Comparison of ENCODE assay signal across 17 mouse cellular contexts in genomic region chr7:101437876-101438275, GRCm38 (mm10). TPM values are rescaled to one million over a fixed set of nuclear protein-coding genes. Genes with fewer than 3 reads are reported as not detected.
DNase-seq lines count a peak whose midpoint lies in the region; ATAC-seq and TF ChIP-seq lines count a peak whose summit lies in the region.
"Had no signal": no experiment of that assay in that cellular context is flagged by ENCODE, and none has a peak within 500 bp of the region (broad histone marks: within the 10 kb centered on the region; RNA-seq: fewer than 3 reads in every experiment).

No protein-coding gene starts in this region.

- no peak overlapping the region for H3K4me3 ChIP-seq in hindbrain, embryonic 10.5 days
- H3K4me3 ChIP-seq in hindbrain, postnatal 0 days (ENCODE audit: low read length) = no peak overlapping the region
- H3K4me3 ChIP-seq in neural tube, embryonic 15.5 days (replicated peaks) = no peak overlapping the region
- H3K4me3 ChIP-seq: embryonic facial prominence, embryonic 12.5 days; limb, embryonic 15.5 days; midbrain, embryonic 10.5 days had no signal

- WGBS in hindbrain, embryonic 10.5 days = 24% methylated on average over 1 of the region's 1 CpGs
- WGBS in hindbrain, postnatal 0 days = 21% methylated on average over 1 of the region's 1 CpGs
- 11% methylated on average over 1 of the region's 1 CpGs for WGBS in neural tube, embryonic 15.5 days

- H3K9me3 ChIP-seq in hindbrain, embryonic 10.5 days = no peaks in the 10 kb centered on the region
- no peaks in the 10 kb centered on the region for H3K9me3 ChIP-seq in hindbrain, postnatal 0 days (ENCODE audit: low read length)
- H3K9me3 ChIP-seq in neural tube, embryonic 15.5 days (replicated peaks) = no peaks in the 10 kb centered on the region
- H3K9me3 ChIP-seq: embryonic facial prominence, embryonic 12.5 days; limb, embryonic 15.5 days; midbrain, embryonic 10.5 days had no signal

- no peak overlapping the region for H3K9ac ChIP-seq in hindbrain, postnatal 0 days (replicated peaks; ENCODE audit: low read length)
- no peak overlapping the region for H3K9ac ChIP-seq in neural tube, embryonic 15.5 days (replicated peaks)
- H3K9ac ChIP-seq: embryonic facial prominence, embryonic 12.5 days; limb, embryonic 15.5 days had no signal

- H3K27ac ChIP-seq in hindbrain, embryonic 10.5 days = no peak overlapping the region
- H3K27ac ChIP-seq in hindbrain, postnatal 0 days = no peak overlapping the region
- H3K27ac ChIP-seq in neural tube, embryonic 15.5 days (replicated peaks) = no peak overlapping the region
- H3K27ac ChIP-seq: embryonic facial prominence, embryonic 12.5 days; limb, embryonic 15.5 days; midbrain, embryonic 10.5 days had no signal

- H3K4me2 ChIP-seq in hindbrain, postnatal 0 days (ENCODE audit: low read depth, low read length) = no peak overlapping the region
- no peak overlapping the region for H3K4me2 ChIP-seq in neural tube, embryonic 15.5 days
- H3K4me2 ChIP-seq: embryonic facial prominence, embryonic 12.5 days; limb, embryonic 15.5 days had no signal

- TF ChIP-seq CTCF in hindbrain, postnatal 0 days (IDR thresholded peaks at IDR 0.05; ENCODE audit: low read depth) = no peak

- H3K27me3 ChIP-seq in hindbrain, embryonic 10.5 days (ENCODE audit: insufficient read depth, poor library complexity, severe bottlenecking) = no peaks in the 10 kb centered on the region
- H3K27me3 ChIP-seq in hindbrain, postnatal 0 days (ENCODE audit: insufficient read depth, low read length) = no peaks in the 10 kb centered on the region
- no peaks in the 10 kb centered on the region for H3K27me3 ChIP-seq in neural tube, embryonic 15.5 days (replicated peaks)
- H3K27me3 ChIP-seq: embryonic facial prominence, embryonic 12.5 days had no signal

- H3K36me3 ChIP-seq in hindbrain, embryonic 10.5 days = no peaks in the 10 kb centered on the region
- H3K36me3 ChIP-seq in hindbrain, postnatal 0 days (ENCODE audit: insufficient read depth, low read length) = no peaks in the 10 kb centered on the region
- H3K36me3 ChIP-seq in neural tube, embryonic 15.5 days = no peaks in the 10 kb centered on the region
- H3K36me3 ChIP-seq: embryonic facial prominence, embryonic 12.5 days; limb, embryonic 15.5 days; midbrain, embryonic 10.5 days had no signal

- ATAC-seq in hindbrain, postnatal 0 days = no peak
- no peak for ATAC-seq in neural tube, embryonic 15.5 days (ENCODE audit: low FRiP score)
- ATAC-seq: inflammation-experienced regulatory T-cells, adult 6 months had no signal

- peaks cover 21% of the 10 kb centered on the region; the same call in 1 of the 2 replicates for H3K4me1 ChIP-seq in hindbrain, embryonic 10.5 days (replicated peaks)
- H3K4me1 ChIP-seq in hindbrain, postnatal 0 days (ENCODE audit: insufficient read depth, low read length) = no peaks in the 10 kb centered on the region
- H3K4me1 ChIP-seq in neural tube, embryonic 15.5 days = peaks cover 6% of the 10 kb centered on the region; the same call in 1 of the 2 replicates
- H3K4me1 ChIP-seq: embryonic facial prominence, embryonic 12.5 days; limb, embryonic 15.5 days had no signal

- peak; percentile 35 for DNase-seq in hindbrain, embryonic 10.5 days (ENCODE audit: low spot score)
- no peak for DNase-seq in hindbrain, postnatal 0 days (ENCODE audit: low spot score)
- DNase-seq in thymus, postnatal 14 days = peak; percentile 35
- no peak for DNase-seq in thymus, postnatal 36 days
- DNase-seq in forelimb bud, embryonic 11.5 days (ENCODE audit: low read depth, low spot score) = peak; percentile 69
- peak; percentile 53 for DNase-seq in retina, postnatal 1 day
- DNase-seq in layer of hippocampus, postnatal 10 days (ENCODE audit: low spot score in 2 of 2) = no peak
- DNase-seq: cerebellum, adult 8-10 months; heart, adult 11 months; heart, postnatal 10 days; kidney, postnatal 36 days had no signal

RNA-seq across cellular contexts. Expression of gene Pde2a, which starts 16.4 kb away (rescaled TPM):
- polyA plus RNA-seq in hindbrain, embryonic 10.5 days (2016; fragmentation: Nextera tagmentation; extraction: Ambion mirVana) = 18.3 and 30.3 TPM in 2 replicates
- 54.4 and 55.8 TPM in 2 replicates for total RNA-seq in hindbrain, postnatal 0 days (2014; rRNA removed)
- 26.7 and 27.1 TPM in 2 replicates for polyA plus RNA-seq in hindbrain, postnatal 0 days (2015; fragmentation: Nextera tagmentation; extraction: Ambion mirVana)
- polyA plus RNA-seq in neural tube, embryonic 15.5 days (2015; fragmentation: Nextera tagmentation; extraction: Ambion mirVana) = 27.9 and 28.5 TPM in 2 replicates
- total RNA-seq in layer of hippocampus, postnatal 10 days (2021) = 100 to 1,000 TPM; 197 to 215 TPM

RNA-seq across cellular contexts. Expression of gene Gm45837, which starts 27.2 kb away (rescaled TPM):
- polyA plus RNA-seq in hindbrain, embryonic 10.5 days (2016; fragmentation: Nextera tagmentation; extraction: Ambion mirVana) = 0.82 and 1.3 TPM in 2 replicates
- not detected in 2 replicates for total RNA-seq in hindbrain, postnatal 0 days (2014; rRNA removed)
- polyA plus RNA-seq in hindbrain, postnatal 0 days (2015; fragmentation: Nextera tagmentation; extraction: Ambion mirVana) = not detected in 2 replicates
- 0.99 TPM in 1 of 2 replicates, not detected in the other for polyA plus RNA-seq in neural tube, embryonic 15.5 days (2015; fragmentation: Nextera tagmentation; extraction: Ambion mirVana)
- total RNA-seq in layer of hippocampus, postnatal 10 days (2021) = 1 to 10 TPM in 1 of 2 experiments, not detected in 1; 1.7 TPM
- total RNA-seq: heart, postnatal 10 days had no signal
- polyA plus RNA-seq: C2C12; embryonic facial prominence, embryonic 12.5 days had no signal

Comparison
In these comparisons a context has a peak if more than half of its experiments do, and no peak if none do; other contexts are left out.
1. DNase-seq: peak in hindbrain, embryonic 10.5 days (single experiment), thymus, postnatal 14 days (single experiment), forelimb bud, embryonic 11.5 days (single experiment) and retina, postnatal 1 day (single experiment); none in hindbrain, postnatal 0 days (single experiment), thymus, postnatal 36 days (0 of 2) and layer of hippocampus, postnatal 10 days (0 of 2).